Mouse (Mus musculus): Measurements from ENCODE around the gene Adprh. TPM values are rescaled to one million over a fixed set of nuclear protein-coding genes. Genes with fewer than 3 reads are reported as not detected.

The Adprh gene
- total and polyA plus RNA-seq, 2 experiments = 1.9 to 8.0 TPM

DNA sequence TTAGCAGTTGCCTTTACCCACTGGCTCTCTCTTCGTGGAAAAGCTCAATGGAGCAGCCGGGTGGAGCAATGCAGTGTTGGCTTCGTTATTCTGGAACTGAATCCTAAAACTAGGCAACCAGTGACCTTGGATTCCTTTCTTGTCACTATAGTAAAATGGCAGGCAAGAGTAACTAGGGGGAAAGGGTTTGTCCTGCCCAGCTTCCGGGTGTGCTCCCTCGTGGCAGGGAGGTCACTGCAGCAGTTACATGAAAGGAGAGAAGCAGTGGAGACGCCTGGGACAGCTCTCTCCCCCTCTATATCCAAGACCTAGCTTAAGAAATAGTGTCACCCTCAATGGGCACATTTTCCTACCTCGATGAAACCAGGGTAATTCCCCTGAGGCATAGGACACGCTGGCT, 16.9 kb upstream of the Adprh start:
- TF ChIP-seq CTCF (IDR thresholded peaks at IDR 0.05; ENCODE audit: low read depth, low read length) = no peak
- TF ChIP-seq POLR2A (IDR thresholded peaks at IDR 0.05; ENCODE audit: extremely low read depth, insufficient read depth, low read length) = no peak
- Histone ChIP-seq H3K9ac (ENCODE audit: low read depth, low read length) (no peak overlapping the region), H3K79me2 (ENCODE audit: control insufficient read depth, insufficient read depth, low read length) (no peaks in the 10 kb centered on the region), H3K27me3 (ENCODE audit: control insufficient read depth, insufficient read depth, low read length) (no peaks in the 10 kb centered on the region), H3K36me3 (ENCODE audit: control insufficient read depth, insufficient read depth, low read length) (no peaks in the 10 kb centered on the region), H3K4me1 (ENCODE audit: control insufficient read depth, insufficient read depth, low read length) (no peaks in the 10 kb centered on the region), H3K4me3 (ENCODE audit: insufficient read depth, low read depth, low read length) (no peak overlapping the region), H3K27ac (replicated peaks; ENCODE audit: insufficient read depth, low read depth, low read length) (no peak overlapping the region)
- DNase-seq (ENCODE audit: extremely low read depth, low read depth, low spot score) = no peak
- WGBS = 85% methylated on average over 8 of the region's 8 CpGs

DNA sequence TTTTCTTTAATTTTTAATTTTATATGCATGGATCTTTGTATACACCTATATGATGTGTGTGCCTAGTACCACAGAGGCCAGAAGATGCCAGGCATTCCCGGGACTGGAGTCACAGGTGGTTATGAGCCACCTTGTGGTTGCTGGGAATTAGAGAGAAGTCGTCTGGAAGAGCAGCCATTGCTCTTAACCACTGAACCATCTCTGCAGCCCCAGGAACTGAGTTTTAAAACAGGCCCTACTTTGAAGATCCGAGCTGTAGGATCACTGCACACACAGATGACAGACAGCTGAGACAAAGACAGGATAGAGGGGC, 16.2 kb upstream of the Adprh start:
- Histone ChIP-seq H3K9ac (ENCODE audit: low read depth, low read length) (no peak overlapping the region), H3K27me3 (ENCODE audit: control insufficient read depth, insufficient read depth, low read length) (no peaks in the 10 kb centered on the region), H3K27ac (replicated peaks; ENCODE audit: insufficient read depth, low read depth, low read length) (no peak overlapping the region), H3K79me2 (ENCODE audit: control insufficient read depth, insufficient read depth, low read length) (no peaks in the 10 kb centered on the region), H3K36me3 (ENCODE audit: control insufficient read depth, insufficient read depth, low read length) (no peaks in the 10 kb centered on the region), H3K4me3 (ENCODE audit: insufficient read depth, low read depth, low read length) (no peak overlapping the region), H3K4me1 (ENCODE audit: control insufficient read depth, insufficient read depth, low read length) (no peaks in the 10 kb centered on the region)
- TF ChIP-seq CTCF (IDR thresholded peaks at IDR 0.05; ENCODE audit: low read depth, low read length) (peak; percentile 23; the same call in 1 of the 2 replicates), POLR2A (IDR thresholded peaks at IDR 0.05; ENCODE audit: extremely low read depth, insufficient read depth, low read length) (no peak)
- peak; percentile 26 for DNase-seq (ENCODE audit: extremely low read depth, low read depth, low spot score)
- 39% methylated on average over 3 of the region's 3 CpGs for WGBS

DNA sequence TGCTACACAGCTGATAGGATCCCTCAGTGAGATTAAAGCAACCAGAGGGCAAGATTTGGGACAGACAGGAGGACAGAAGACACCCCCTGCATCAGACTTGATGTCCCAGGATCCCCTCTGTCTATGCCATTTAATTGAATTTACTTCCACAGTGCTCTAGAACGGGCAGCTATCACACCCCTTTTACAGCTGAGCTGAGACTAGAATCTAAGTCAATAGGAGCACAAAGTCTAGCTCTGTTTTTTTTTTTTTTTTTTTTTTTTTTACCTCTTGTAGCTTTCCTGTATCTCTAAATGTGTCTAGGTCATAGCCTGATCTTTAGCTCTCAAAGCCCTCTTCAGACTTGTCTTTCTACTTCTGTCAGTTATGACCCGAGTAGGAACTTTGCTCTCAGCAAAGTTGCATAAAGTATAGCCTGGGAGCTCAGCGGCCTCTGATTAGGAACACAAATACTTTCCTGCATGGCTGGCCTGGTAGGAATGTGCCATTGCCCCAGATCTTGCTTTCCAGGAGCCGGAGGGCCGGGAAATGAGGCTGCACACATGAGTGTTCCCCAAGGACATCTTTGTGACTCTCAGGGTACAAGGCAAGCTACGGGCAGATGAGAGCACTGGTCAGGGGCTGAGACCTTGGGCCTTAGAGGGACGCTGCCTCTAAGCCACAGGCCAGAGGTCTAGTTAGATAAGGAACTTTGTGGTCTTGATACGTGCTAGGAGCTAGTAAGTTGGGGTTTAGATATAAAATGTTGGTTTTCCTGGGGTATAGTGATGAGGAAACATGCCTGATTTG, 15.6 kb upstream of the Adprh start:
- no peak overlapping the region for H3K9ac ChIP-seq (ENCODE audit: low read depth, low read length)
- H3K4me1 ChIP-seq (ENCODE audit: control insufficient read depth, insufficient read depth, low read length) = no peaks in the 10 kb centered on the region
- H3K27ac ChIP-seq (replicated peaks; ENCODE audit: insufficient read depth, low read depth, low read length) = no peak overlapping the region
- TF ChIP-seq POLR2A (IDR thresholded peaks at IDR 0.05; ENCODE audit: extremely low read depth, insufficient read depth, low read length) (no peak), CTCF (IDR thresholded peaks at IDR 0.05; ENCODE audit: low read depth, low read length) (no peak)
- H3K27me3 ChIP-seq (ENCODE audit: control insufficient read depth, insufficient read depth, low read length) = no peaks in the 10 kb centered on the region
- no peak for DNase-seq (ENCODE audit: extremely low read depth, low read depth, low spot score)
- WGBS = 74% methylated on average over 8 of the region's 8 CpGs
- no peaks in the 10 kb centered on the region for H3K36me3 ChIP-seq (ENCODE audit: control insufficient read depth, insufficient read depth, low read length)
- H3K79me2 ChIP-seq (ENCODE audit: control insufficient read depth, insufficient read depth, low read length) = no peaks in the 10 kb centered on the region
- H3K4me3 ChIP-seq (ENCODE audit: insufficient read depth, low read depth, low read length) = no peak overlapping the region

DNA sequence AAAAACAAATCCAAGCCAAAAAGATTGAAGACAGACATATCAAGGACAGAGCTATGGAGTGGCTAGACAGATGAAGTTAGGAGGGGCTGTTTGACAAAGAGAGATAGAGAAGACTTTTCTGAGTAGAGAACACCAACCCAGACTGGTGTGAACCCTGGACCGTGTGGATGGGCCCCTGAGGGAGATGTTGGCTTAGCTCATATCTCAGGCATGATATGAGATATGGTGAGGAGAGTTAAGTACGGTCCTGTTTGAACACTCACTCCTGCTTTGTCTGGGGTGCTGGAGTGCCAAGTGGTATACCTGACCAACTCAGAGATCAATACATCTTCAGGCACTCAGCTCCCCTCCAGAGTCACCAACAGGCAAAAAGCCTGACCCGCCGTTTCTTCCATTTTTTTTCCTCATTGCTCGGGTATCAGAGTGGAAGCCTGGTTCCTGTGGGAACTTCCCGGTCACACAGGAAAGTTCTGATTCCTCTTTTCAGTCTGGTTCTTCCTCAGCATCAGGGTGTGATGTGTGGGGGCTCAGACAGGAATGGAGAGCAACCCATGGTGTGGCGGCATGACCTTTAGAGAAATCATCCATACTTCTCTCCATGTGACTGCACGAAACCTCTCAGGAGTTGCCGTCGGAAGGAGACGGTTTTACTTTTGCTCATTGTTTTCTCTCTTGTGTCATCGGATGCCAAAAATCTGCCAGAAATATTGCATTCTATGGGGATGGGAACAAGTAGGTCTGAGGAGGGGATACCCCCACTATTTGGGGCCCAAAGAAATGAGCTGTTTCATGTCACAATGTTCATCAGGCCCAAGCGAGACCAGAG, 14.8 kb upstream of the Adprh start:
- WGBS = 89% methylated on average over 13 of the region's 13 CpGs

DNA sequence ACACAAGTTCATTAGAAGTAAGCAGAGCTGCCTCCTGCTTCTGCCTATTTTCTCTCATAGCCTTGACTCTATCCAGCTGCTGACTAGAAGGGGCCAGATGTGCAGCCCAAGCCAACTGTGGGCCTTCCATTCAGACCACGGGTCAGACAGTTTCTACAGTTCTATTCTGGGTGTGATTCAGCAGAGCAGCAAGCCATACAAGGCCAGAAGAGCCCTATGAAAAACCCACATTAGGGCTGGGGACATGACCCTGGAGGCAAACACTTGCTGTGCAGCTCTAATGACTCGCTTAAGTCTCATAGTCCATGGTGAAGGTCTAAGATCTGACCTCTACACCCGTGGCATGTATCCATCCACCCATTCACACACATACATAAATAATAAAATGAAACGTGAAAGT, 13.6 kb upstream of the Adprh start:
- TF ChIP-seq CTCF (IDR thresholded peaks at IDR 0.05; ENCODE audit: low read depth, low read length) (no peak), POLR2A (IDR thresholded peaks at IDR 0.05; ENCODE audit: extremely low read depth, insufficient read depth, low read length) (no peak)
- no peaks in the 10 kb centered on the region for H3K27me3 ChIP-seq (ENCODE audit: control insufficient read depth, insufficient read depth, low read length)

More for the DNA sequence above, 14.8 kb upstream of the Adprh start:
- Histone ChIP-seq H3K79me2 (ENCODE audit: control insufficient read depth, insufficient read depth, low read length) (no peaks in the 10 kb centered on the region), H3K9ac (ENCODE audit: low read depth, low read length) (no peak overlapping the region), H3K4me3 (ENCODE audit: insufficient read depth, low read depth, low read length) (no peak overlapping the region), H3K4me1 (ENCODE audit: control insufficient read depth, insufficient read depth, low read length) (no peaks in the 10 kb centered on the region), H3K27ac (replicated peaks; ENCODE audit: insufficient read depth, low read depth, low read length) (no peak overlapping the region), H3K36me3 (ENCODE audit: control insufficient read depth, insufficient read depth, low read length) (no peaks in the 10 kb centered on the region), H3K27me3 (ENCODE audit: control insufficient read depth, insufficient read depth, low read length) (no peaks in the 10 kb centered on the region)
- DNase-seq (ENCODE audit: extremely low read depth, low read depth, low spot score) = no peak
- TF ChIP-seq POLR2A (IDR thresholded peaks at IDR 0.05; ENCODE audit: extremely low read depth, insufficient read depth, low read length) (no peak), CTCF (IDR thresholded peaks at IDR 0.05; ENCODE audit: low read depth, low read length) (no peak)

More for the DNA sequence above, 13.6 kb upstream of the Adprh start:
- no peak for DNase-seq (ENCODE audit: extremely low read depth, low read depth, low spot score)
- no peaks in the 10 kb centered on the region for H3K79me2 ChIP-seq (ENCODE audit: control insufficient read depth, insufficient read depth, low read length)
- no peaks in the 10 kb centered on the region for H3K36me3 ChIP-seq (ENCODE audit: control insufficient read depth, insufficient read depth, low read length)
- no peak overlapping the region for H3K9ac ChIP-seq (ENCODE audit: low read depth, low read length)
- WGBS = 58% methylated on average over 4 of the region's 4 CpGs
- no peak overlapping the region for H3K4me3 ChIP-seq (ENCODE audit: insufficient read depth, low read depth, low read length)
- H3K27ac ChIP-seq (replicated peaks; ENCODE audit: insufficient read depth, low read depth, low read length) = no peak overlapping the region
- no peaks in the 10 kb centered on the region for H3K4me1 ChIP-seq (ENCODE audit: control insufficient read depth, insufficient read depth, low read length)

Measured in liver, adult 2 months (tissue).